Mouse (Mus musculus) neural tube, embryonic 11.5 days (tissue): ENCODE measurements at regions not wholly inside any gene's neighbourhood (a gene's known extent, or its start where the extent isn't known, plus 50 kb on each side); places are given as distances from the start of the nearest gene placed in this dataset.
A peak's percentile ranks its signal among the peaks of the same experiment; 100 is the strongest.

ENCODE experiments used
- ATAC-seq: fragments of 200-750 bp; cut with Nextera tagmentation; 2 replicates; pipeline ENCODE4 v1.8.0; 2017; ENCODE audit warnings: moderate number of reproducible peaks, mild to moderate bottlenecking, moderate TSS enrichment, moderate library complexity; ENCODE audit not compliant: insufficient read depth, low FRiP score, low TSS enrichment
- DNase-seq: peaks from one replicate; pipeline ENCODE4 v3.0.0-alpha.2; 2015; ENCODE audit warnings: low spot score
- H3K27ac ChIP-seq: fragments of 300-500 bp; sonication (generic); 2 replicates; pipeline ENCODE4 v1.5.1; 2014; ENCODE audit warnings: low read depth, mild to moderate bottlenecking, low read length
- H3K27me3 ChIP-seq: fragments of 300-500 bp; sonication (generic); 2 replicates; pipeline ENCODE4 v1.6.1; 2014; ENCODE audit warnings: mild to moderate bottlenecking, low read length, mixed read lengths; ENCODE audit not compliant: control insufficient read depth, insufficient read depth
- H3K36me3 ChIP-seq: fragments of 300-500 bp; sonication (generic); 2 replicates; pipeline ENCODE4 v1.6.1; 2014; ENCODE audit warnings: mild to moderate bottlenecking, low read length, moderate library complexity, mixed read lengths; ENCODE audit not compliant: control insufficient read depth, insufficient read depth
- H3K4me1 ChIP-seq: fragments of 300-500 bp; sonication (generic); 2 replicates; pipeline ENCODE4 v1.6.1; 2014; ENCODE audit warnings: low read length, mixed read lengths; ENCODE audit not compliant: control insufficient read depth, insufficient read depth
- H3K4me2 ChIP-seq: fragments of 300-500 bp; sonication (generic); 2 replicates; pipeline ENCODE4 v1.6.1; 2014; ENCODE audit warnings: low read depth, mild to moderate bottlenecking, moderate library complexity
- H3K4me3 ChIP-seq: fragments of 300-500 bp; sonication (generic); 2 replicates; pipeline ENCODE4 v1.5.1; 2014; ENCODE audit warnings: low read depth, low read length
- H3K9ac ChIP-seq: fragments of 300-500 bp; sonication (generic); 2 replicates; pipeline ENCODE4 v1.6.1; 2014; ENCODE audit warnings: mild to moderate bottlenecking, low read length
- H3K9me3 ChIP-seq: fragments of 300-500 bp; sonication (generic); 2 replicates; pipeline ENCODE4 v1.6.1; 2016; ENCODE audit warnings: low read length; ENCODE audit not compliant: control insufficient read depth
- WGBS: fragments of 180-500 bp; shearing (Covaris S2); extraction: QIAGEN DNeasy Blood & Tissue Kit; methylation state at CpG from one replicate; pipeline ENCODE4 v1.1.7; 2014; 5-methylcytosine and 5-hydroxymethylcytosine counted together

DNA sequence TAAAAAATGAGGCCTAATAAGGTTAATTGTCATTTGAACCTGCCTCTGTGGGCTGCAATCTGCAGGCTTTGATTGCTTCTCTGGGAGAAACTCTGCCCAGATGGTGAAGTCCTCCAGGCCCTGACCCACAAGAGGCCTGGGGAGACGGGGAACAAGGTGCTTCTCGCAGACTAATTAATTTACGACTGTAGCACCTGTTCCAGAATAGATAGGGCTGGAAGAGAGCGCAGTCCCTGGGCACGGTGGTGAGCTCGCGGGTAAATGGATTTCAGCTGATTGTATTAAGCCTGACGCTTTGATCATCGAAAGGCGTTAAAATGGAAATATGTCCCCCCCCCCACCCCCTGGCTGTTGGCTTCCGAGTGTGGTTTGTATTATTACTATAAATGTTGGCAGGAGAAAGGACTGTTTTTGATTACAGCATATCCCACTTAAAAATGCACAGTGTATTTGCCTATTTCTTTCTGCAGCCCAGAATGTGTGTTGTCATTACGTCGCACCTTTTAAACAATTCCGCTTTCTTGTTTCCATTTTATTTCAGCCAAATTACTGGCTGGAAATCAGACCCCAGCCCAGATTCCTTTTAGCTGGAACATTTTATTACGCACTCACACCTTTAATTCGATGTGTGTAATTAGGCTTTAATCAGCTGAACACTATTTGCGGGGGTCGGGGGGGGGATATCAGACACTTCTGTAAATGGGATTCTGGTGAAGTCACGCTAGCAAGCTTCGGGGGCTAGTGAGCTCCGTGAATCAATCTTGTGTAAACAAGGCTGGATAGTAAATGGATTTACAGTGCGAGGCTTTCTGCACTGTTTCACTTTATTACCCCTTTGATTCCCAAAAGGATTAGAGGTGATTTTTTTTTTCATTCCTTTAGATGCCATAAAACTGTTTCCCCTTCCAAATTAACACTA, 250.1 kb upstream of the Dnajc19 start:
- no peak overlapping the region for H3K4me3 ChIP-seq
- DNase-seq (no peak), ATAC-seq (no peak; the same call in 1 of the 2 replicates)
- H3K27ac ChIP-seq = no peak overlapping the region
- 30% methylated on average over 22 of the region's 22 CpGs for WGBS
- H3K36me3 ChIP-seq = no peaks in the 10 kb centered on the region
- H3K9ac ChIP-seq = no peak overlapping the region
- H3K4me2 ChIP-seq = no peak overlapping the region
- H3K9me3 ChIP-seq = no peaks in the 10 kb centered on the region
- H3K27me3 ChIP-seq = no peaks in the 10 kb centered on the region
- H3K4me1 ChIP-seq = peaks cover 14% of the 10 kb centered on the region; the same call in 1 of the 2 replicates

GRCm38 (mm10) chr3:34328865-34329264, 247.7 kb upstream of the Dnajc19 start:
- ATAC-seq (no peak), DNase-seq (peak; percentile 72)
- no peaks in the 10 kb centered on the region for H3K9me3 ChIP-seq
- no peaks in the 10 kb centered on the region for H3K27me3 ChIP-seq
- H3K4me3 ChIP-seq = no peak overlapping the region
- no peak overlapping the region for H3K27ac ChIP-seq
- H3K36me3 ChIP-seq = no peaks in the 10 kb centered on the region
- no peak overlapping the region for H3K4me2 ChIP-seq
- peaks cover 14% of the 10 kb centered on the region; the same call in 1 of the 2 replicates for H3K4me1 ChIP-seq
- H3K9ac ChIP-seq = no peak overlapping the region
- 35% methylated on average over 2 of the region's 2 CpGs for WGBS

- Histone ChIP-seq H3K36me3 (no peaks in the 10 kb centered on the region), H3K9ac (no peak overlapping the region), H3K4me3 (no peak overlapping the region), H3K9me3 (no peaks in the 10 kb centered on the region), H3K4me1 (no peaks in the 10 kb centered on the region; the same call in 1 of the 2 replicates), H3K4me2 (no peak overlapping the region), H3K27me3 (no peaks in the 10 kb centered on the region), H3K27ac (no peak overlapping the region)
- 89% methylated on average over 1 of the region's 1 CpGs for WGBS
- ATAC-seq (no peak), DNase-seq (no peak)
Observed at GRCm38 (mm10) chr3:34325669-34326068, 244.5 kb upstream of the Dnajc19 start.

- Histone ChIP-seq H3K36me3 (no peaks in the 10 kb centered on the region), H3K4me3 (no peak overlapping the region), H3K9ac (no peak overlapping the region), H3K27ac (no peak overlapping the region), H3K9me3 (no peaks in the 10 kb centered on the region), H3K27me3 (no peaks in the 10 kb centered on the region), H3K4me2 (no peak overlapping the region), H3K4me1 (no peaks in the 10 kb centered on the region; the same call in 1 of the 2 replicates)
- 35% methylated on average over 15 of the region's 15 CpGs for WGBS
- DNase-seq (peak; percentile 62), ATAC-seq (no peak; the same call in 1 of the 2 replicates)
Observed at GRCm38 (mm10) chr3:34322527-34323210, 241.5 kb upstream of the Dnajc19 start.

DNA sequence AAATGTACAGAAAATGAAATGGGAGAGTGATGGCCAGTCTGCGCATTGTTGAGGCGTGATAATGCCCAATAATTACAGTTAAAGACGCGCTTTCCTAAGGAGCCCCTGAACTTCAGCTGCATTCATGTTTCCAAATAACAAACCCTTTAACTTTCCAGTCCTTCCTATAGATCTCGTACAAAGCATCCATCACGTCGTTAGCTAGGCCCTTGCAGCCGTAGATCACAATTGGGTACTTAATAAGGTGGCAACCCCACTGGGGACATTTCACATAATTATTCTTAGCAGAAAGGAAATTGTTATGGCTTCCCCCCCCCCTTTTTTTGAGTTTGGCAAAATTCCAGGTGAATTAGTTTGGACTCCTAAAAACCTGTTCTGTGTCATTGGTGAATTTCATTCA, 233.7 kb upstream of the Dnajc19 start:
- Histone ChIP-seq H3K4me1 (no peaks in the 10 kb centered on the region), H3K4me2 (no peak overlapping the region), H3K4me3 (no peak overlapping the region), H3K9me3 (no peaks in the 10 kb centered on the region), H3K27me3 (no peaks in the 10 kb centered on the region), H3K36me3 (no peaks in the 10 kb centered on the region), H3K9ac (no peak overlapping the region), H3K27ac (no peak overlapping the region)
- 85% methylated on average over 8 of the region's 8 CpGs for WGBS
- DNase-seq = no peak
- ATAC-seq = no peak

DNA sequence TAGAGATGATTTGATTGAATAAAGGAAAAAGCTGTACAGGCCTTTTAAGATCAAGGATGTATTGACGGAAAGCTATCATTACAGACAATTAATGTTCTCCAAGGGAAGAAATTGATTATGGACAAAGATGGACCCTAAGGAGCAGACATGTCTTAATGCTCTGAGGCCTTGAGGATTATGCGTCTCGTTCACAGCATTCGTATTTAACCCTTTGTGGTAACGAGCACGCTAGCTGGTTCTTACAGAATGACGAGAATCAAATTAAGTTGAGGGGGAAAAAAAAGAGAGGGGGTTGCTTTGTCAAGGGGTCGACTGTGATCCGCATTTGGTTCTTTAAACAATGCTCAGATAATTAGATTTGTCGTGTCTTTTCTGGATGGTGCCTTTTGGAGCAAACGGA, 233.3 kb upstream of the Dnajc19 start:
- ATAC-seq (no peak), DNase-seq (no peak)
- H3K9ac ChIP-seq = no peak overlapping the region
- H3K4me2 ChIP-seq = no peak overlapping the region
- WGBS = 78% methylated on average over 11 of the region's 11 CpGs
- H3K27ac ChIP-seq = no peak overlapping the region
- H3K9me3 ChIP-seq = no peaks in the 10 kb centered on the region
- H3K27me3 ChIP-seq = no peaks in the 10 kb centered on the region
- H3K4me3 ChIP-seq = no peak overlapping the region
- no peaks in the 10 kb centered on the region for H3K36me3 ChIP-seq
- no peaks in the 10 kb centered on the region for H3K4me1 ChIP-seq

DNA sequence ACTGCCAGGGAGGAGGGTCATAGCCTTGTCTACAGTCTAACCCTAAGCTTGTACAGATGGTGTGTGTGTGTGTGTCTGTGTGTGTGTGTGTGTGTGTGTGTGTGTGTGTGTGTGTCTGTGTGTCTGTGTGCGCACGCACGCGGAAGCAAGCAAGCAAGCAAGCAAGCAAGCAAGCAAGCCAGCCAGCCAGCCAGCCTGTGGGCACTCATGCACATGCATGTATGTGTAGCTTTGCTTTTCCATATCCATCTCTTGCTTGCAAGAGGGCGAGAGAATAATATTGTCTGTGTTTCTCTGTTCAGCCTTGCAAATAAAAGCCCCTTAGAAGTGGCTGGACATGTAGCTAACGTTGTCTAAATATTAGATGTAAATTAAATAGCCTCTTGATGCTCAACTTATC, 230.8 kb upstream of the Dnajc19 start:
- 84% methylated on average over 6 of the region's 6 CpGs for WGBS
- Histone ChIP-seq H3K27me3 (no peaks in the 10 kb centered on the region), H3K4me1 (no peaks in the 10 kb centered on the region), H3K27ac (no peak overlapping the region), H3K36me3 (no peaks in the 10 kb centered on the region), H3K9ac (no peak overlapping the region), H3K4me3 (no peak overlapping the region), H3K9me3 (no peaks in the 10 kb centered on the region), H3K4me2 (no peak overlapping the region)
- ATAC-seq = no peak
- no peak for DNase-seq

DNA sequence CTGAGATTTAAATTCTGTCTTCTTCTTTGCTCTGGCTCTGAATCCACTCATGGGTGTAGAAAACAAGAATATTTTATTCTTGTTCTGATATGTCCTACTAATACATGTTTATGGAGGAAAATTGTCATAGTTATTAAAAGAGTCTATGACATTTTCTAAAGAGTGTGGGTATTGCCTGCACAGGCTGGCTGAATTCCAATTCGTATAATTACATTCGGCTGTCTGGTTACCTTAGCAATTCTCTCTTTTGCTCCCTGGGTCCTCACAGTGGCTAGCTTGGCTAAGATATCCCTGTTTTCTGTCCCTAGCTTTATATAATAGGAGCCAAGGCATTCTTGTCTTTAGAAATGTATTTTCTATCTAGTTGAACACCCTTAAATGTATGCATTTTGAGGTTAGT, 218.5 kb upstream of the Dnajc19 start:
- 91% methylated on average over 2 of the region's 2 CpGs for WGBS
- no peak for DNase-seq
- no peak overlapping the region for H3K4me3 ChIP-seq
- H3K36me3 ChIP-seq = no peaks in the 10 kb centered on the region
- H3K4me1 ChIP-seq = no peaks in the 10 kb centered on the region
- no peak for ATAC-seq
- no peak overlapping the region for H3K27ac ChIP-seq
- no peaks in the 10 kb centered on the region for H3K27me3 ChIP-seq
- no peaks in the 10 kb centered on the region for H3K9me3 ChIP-seq
- H3K9ac ChIP-seq = no peak overlapping the region
- no peak overlapping the region for H3K4me2 ChIP-seq
